Mouse (Mus musculus) effector memory CD4-positive, alpha-beta T cell, adult 5 months (primary cell): ENCODE results near the gene Parp2. TPM values are rescaled to one million over a fixed set of nuclear protein-coding genes. Genes with fewer than 3 reads are reported as not detected.

Experiments used
- polyA plus RNA-seq: library from polyadenylated mRNA; unstranded; fragments of 100-300 nt; shearing (Covaris generic); gene quantifications from one replicate; pipeline ENCODE4 v1.2.1, GENCODE M21; 2017

Parp2 gene
- 49.1 TPM for polyA plus RNA-seq

DNA sequence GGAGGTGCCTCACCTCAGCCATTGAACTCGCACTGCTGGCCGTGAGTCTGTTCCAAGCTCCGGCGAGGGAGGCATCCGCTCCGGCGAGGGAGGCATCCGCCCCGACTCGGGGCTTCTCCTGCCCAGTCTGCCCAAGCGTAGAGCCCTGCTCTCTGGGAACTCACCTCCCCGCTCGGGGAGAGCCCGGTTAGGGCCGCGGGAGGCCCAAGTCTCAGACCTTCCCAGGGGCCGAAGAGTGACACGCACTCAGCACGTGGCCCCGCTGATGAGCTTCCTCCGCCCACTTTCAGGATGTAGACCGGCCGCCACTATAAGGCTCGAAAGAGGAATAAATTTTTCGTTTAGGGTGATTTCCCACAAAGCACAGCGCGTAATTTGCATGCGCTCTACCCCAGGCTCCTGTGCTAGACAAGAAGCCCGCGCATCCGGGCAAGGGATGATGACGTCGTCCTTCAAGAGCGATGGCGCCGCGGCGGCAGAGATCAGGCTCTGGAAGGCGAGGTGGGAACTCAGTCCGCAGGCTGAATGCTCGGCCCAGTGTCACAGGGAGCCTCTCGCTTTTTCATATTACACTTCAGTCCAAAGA, at the start of gene Parp2, which contains the start of gene Ccnb1ip1:
Gene Parp2 (plus strand): TSS at position 355 of the 586 bp plus-strand sequence.
Gene Ccnb1ip1 (minus strand): TSS at position 246 of the 586 bp plus-strand sequence.

DNA sequence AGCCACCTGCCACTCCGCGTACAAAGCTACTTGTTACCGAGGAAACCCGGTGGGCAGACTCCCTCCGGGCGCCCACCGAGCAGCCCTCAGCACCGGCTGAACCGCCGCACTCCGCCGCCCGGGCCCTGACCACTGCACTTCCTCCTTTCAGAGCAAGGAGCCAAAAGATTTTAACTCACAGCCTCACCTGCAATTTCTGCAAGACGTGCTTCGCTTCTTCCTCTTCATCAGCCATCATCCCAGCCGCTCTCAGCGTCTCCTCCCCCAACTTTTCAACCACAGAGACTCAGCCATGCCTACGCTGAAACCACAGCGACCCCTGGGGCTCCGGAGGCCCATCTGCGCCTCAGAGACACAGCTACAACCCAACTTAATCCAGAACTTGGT, 22.4 kb upstream of the Parp2 start, which contains the start of gene Ttc5:
Gene Ttc5 (minus strand): TSS at position 269 of the 387 bp plus-strand sequence.

DNA sequence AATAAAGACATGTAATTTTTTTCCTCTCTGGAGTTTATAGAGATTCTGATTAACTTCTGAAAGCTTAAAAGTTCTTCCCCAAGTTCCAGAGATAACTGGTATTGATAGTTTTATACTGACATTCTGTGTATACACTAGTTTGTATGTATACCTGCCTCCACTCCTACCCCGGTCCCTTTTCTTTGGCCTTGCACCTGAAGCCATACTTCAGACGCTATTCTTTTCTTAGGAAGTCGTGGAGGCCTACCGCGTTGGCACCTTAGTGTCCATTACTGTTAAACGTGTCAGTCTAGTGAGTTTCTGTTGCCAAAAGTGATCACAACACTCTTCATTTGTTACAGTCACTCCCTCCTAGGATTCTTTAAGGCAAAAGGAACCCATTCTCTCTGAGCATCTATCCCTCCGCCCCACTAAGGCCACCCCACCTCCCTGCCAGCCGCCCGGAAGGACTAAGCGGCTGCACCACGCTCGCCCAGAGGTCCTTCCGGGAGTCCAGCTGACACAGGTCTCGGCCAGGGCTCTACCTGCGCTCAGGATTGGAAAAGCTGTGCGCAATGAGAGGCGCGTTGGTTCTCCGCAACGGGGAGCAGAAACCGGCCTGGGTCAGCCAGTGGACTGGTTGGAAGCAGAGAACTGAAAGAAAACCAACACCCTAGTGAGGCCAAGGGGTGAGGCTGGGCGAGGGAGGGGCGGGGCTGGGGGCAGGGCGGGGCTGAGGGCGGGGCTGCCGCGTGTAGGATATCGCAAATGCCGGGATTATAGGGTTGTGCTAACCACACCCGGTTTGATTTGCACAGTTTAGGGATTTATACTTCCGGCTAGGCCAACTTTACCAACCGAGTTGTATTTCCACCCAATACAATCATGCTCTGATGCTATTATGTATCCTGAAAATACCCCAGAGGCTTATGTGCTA, 62.5 kb downstream of the Parp2 start, which contains the start of gene Tep1:
Gene Tep1 (minus strand): TSS at position 672 of the 916 bp plus-strand sequence.

Other genes with a start within 250 kb of the Parp2 start
- gene Olfr744, start 193.0 kb upstream of the Parp2 start, polyA plus RNA-seq, result not detected
- gene Olfr745, start 168.5 kb upstream of the Parp2 start, polyA plus RNA-seq, result not detected
- gene Olfr746, start 160.8 kb upstream of the Parp2 start, polyA plus RNA-seq, result not detected
- gene Olfr747, start 114.6 kb upstream of the Parp2 start, polyA plus RNA-seq, result not detected
- gene Olfr748, start 100.5 kb upstream of the Parp2 start, polyA plus RNA-seq, result 0.14 TPM
- 0.37 TPM for gene Olfr749, start 62.7 kb upstream of the Parp2 start, polyA plus RNA-seq
- gene Ttc5, start 22.3 kb upstream of the Parp2 start, polyA plus RNA-seq, result 67.1 TPM
- not detected for gene Ccnb1ip1, start 109 bp upstream of the Parp2 start, polyA plus RNA-seq
- gene Tep1, start 62.7 kb downstream of the Parp2 start, polyA plus RNA-seq, result 12.7 TPM
- 0.15 TPM for gene Klhl33, start 89.7 kb downstream of the Parp2 start, polyA plus RNA-seq
- 86.7 TPM for gene Osgep, start 117.1 kb downstream of the Parp2 start, polyA plus RNA-seq
- 33.7 TPM for gene Apex1, start 117.1 kb downstream of the Parp2 start, polyA plus RNA-seq
- 126 TPM for gene Pip4p1, start 123.0 kb downstream of the Parp2 start, polyA plus RNA-seq
- gene Pnp, start 123.2 kb downstream of the Parp2 start, polyA plus RNA-seq, result 34.9 TPM
- not detected for gene Gm49342, start 136.7 kb downstream of the Parp2 start, polyA plus RNA-seq
- gene Pnp2, start 148.2 kb downstream of the Parp2 start, polyA plus RNA-seq, result not detected
- gene Rnase10, start 199.9 kb downstream of the Parp2 start, polyA plus RNA-seq, result not detected
- not detected for gene Rnase9, start 234.0 kb downstream of the Parp2 start, polyA plus RNA-seq
- gene Rnase11, start 242.3 kb downstream of the Parp2 start, polyA plus RNA-seq, result not detected
- not detected for gene Rnase12, start 249.8 kb downstream of the Parp2 start, polyA plus RNA-seq